ENCODE assay signal across 10 mouse cellular contexts in the genomic region with DNA sequence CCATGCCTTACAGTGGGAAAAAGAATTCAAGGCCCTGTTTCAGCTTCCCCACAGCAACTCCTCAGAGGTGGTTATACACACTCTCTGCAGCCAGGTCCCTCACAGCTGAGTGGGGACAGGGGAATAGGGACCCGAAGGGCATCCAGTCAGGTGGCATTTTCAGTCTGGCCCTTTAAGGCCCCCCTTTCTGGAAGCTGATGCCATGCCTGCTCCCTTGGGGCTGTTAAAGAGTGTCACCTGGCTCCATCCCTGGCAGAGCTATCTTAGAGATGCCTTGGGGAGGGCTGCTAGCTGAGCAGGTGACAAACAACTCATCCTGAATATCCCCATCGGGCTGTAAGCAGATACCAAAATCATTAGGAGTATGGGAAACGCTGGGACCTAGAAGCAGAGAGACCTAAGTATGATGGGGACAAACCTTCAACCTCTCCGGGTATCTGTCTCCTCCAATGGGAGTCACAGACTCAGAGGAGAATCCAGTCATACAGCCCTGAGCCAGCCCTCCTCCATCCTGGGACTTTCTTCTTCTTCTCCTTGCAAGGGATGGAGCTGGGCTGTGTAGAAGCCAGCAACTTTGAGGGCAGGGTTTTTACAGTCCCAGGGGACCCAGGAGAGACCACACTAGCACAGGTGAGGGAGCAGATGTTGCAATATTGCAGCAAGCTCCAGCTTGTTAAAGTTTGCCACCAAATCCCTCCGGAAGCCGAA. TPM values are rescaled to one million over a fixed set of nuclear protein-coding genes. Genes with fewer than 3 reads are reported as not detected.
DNase-seq lines count a peak whose midpoint lies in the region; ATAC-seq lines count a peak whose summit lies in the region.
"Had no signal": no experiment of that assay in that cellular context is flagged by ENCODE, and none has a peak within 500 bp of the region (broad histone marks: within the 10 kb centered on the region; RNA-seq: fewer than 3 reads in every experiment).

No protein-coding gene starts in this region.

- H3K4me3 ChIP-seq in heart, embryonic 12.5 days = peak overlapping the region; percentile 64; the same call in 1 of the 2 replicates
- H3K4me3 ChIP-seq in forebrain, embryonic 13.5 days = peak overlapping the region; percentile 54
- H3K4me3 ChIP-seq in midbrain, embryonic 13.5 days (replicated peaks) = peak overlapping the region; percentile 68

- peak overlapping the region; percentile 99 for H3K4me2 ChIP-seq in heart, embryonic 12.5 days
- H3K4me2 ChIP-seq in forebrain, embryonic 13.5 days = peak overlapping the region; percentile 98
- H3K4me2 ChIP-seq in midbrain, embryonic 13.5 days (replicated peaks) = peak overlapping the region; percentile 96

- intact Hi-C loops in heart, postnatal 10 days (cut with DNase I) = no loop called here

- no peak for DNase-seq in heart, postnatal 10 days
- DNase-seq in NIH3T3 (ENCODE audit: low read depth) = peak; percentile 20
- no peak for DNase-seq in adrenal gland, postnatal 36 days
- DNase-seq in frontal cortex, postnatal 14 days (ENCODE audit: low spot score in 2 of 2) = no peak

- no peak overlapping the region for H3K27ac ChIP-seq in heart, embryonic 12.5 days (ENCODE audit: poor library complexity, severe bottlenecking)
- H3K27ac ChIP-seq in forebrain, embryonic 13.5 days = no peak overlapping the region
- no peak overlapping the region for H3K27ac ChIP-seq in midbrain, embryonic 13.5 days
- H3K27ac ChIP-seq: liver, embryonic 14.5 days had no signal

- no peaks in the 10 kb centered on the region for H3K9me3 ChIP-seq in heart, embryonic 12.5 days (replicated peaks)
- H3K9me3 ChIP-seq in forebrain, embryonic 13.5 days (replicated peaks) = no peaks in the 10 kb centered on the region
- no peaks in the 10 kb centered on the region for H3K9me3 ChIP-seq in midbrain, embryonic 13.5 days

- WGBS in heart, embryonic 12.5 days = 26% methylated on average over 6 of the region's 6 CpGs
- 16% methylated on average over 6 of the region's 6 CpGs for WGBS in forebrain, embryonic 13.5 days
- whole genome bisulfite sequencing in midbrain, embryonic 13.5 days = 31% methylated on average over 6 of the region's 6 CpGs

- H3K9ac ChIP-seq in heart, embryonic 12.5 days = no peak overlapping the region
- no peak overlapping the region; the same call in 1 of the 2 replicates for H3K9ac ChIP-seq in forebrain, embryonic 13.5 days
- H3K9ac ChIP-seq in midbrain, embryonic 13.5 days (replicated peaks) = no peak overlapping the region
- H3K9ac ChIP-seq: liver, embryonic 14.5 days had no signal

- peaks cover 27% of the 10 kb centered on the region for H3K4me1 ChIP-seq in heart, embryonic 12.5 days (replicated peaks)
- peaks cover 28% of the 10 kb centered on the region for H3K4me1 ChIP-seq in forebrain, embryonic 13.5 days
- peaks cover 18% of the 10 kb centered on the region for H3K4me1 ChIP-seq in midbrain, embryonic 13.5 days (replicated peaks)

- H3K36me3 ChIP-seq in heart, embryonic 12.5 days = no peaks in the 10 kb centered on the region
- no peaks in the 10 kb centered on the region for H3K36me3 ChIP-seq in forebrain, embryonic 13.5 days (ENCODE audit: poor library complexity, severe bottlenecking)
- no peaks in the 10 kb centered on the region for H3K36me3 ChIP-seq in midbrain, embryonic 13.5 days

- ATAC-seq in heart, embryonic 12.5 days (ENCODE audit: insufficient number of reproducible peaks, low FRiP score) = no peak
- ATAC-seq in forebrain, embryonic 13.5 days = no peak
- ATAC-seq in midbrain, embryonic 13.5 days = no peak
- no peak for ATAC-seq in granulocyte monocyte progenitor cell, adult 5-6 weeks (replicated peaks; ENCODE audit: poor library complexity, severe bottlenecking)

- peaks cover 76% of the 10 kb centered on the region for H3K27me3 ChIP-seq in heart, embryonic 12.5 days (replicated peaks)
- peaks cover 87% of the 10 kb centered on the region for H3K27me3 ChIP-seq in forebrain, embryonic 13.5 days
- H3K27me3 ChIP-seq in midbrain, embryonic 13.5 days = peaks cover 84% of the 10 kb centered on the region

RNA-seq across cellular contexts. Expression of gene Trnp1, which starts 1.5 kb away (rescaled TPM):
- 1.2 TPM in 2 replicates for polyA plus RNA-seq in heart, embryonic 12.5 days (2016; fragmentation: Nextera tagmentation; extraction: Ambion mirVana)
- 1 to 10 TPM; 1.6 to 2.8 TPM for total RNA-seq in heart, postnatal 10 days (2021)
- 1.5 and 2.9 TPM in 2 replicates for polyA plus RNA-seq in forebrain, embryonic 13.5 days (2015; fragmentation: Nextera tagmentation; extraction: Ambion mirVana)
- 1.2 and 1.9 TPM in 2 replicates for polyA plus RNA-seq in midbrain, embryonic 13.5 days (2015; fragmentation: Nextera tagmentation; extraction: Ambion mirVana)
- 1 to 10 TPM; 3.4 to 4.6 TPM for total RNA-seq in adrenal gland, postnatal 36 days (2021)
- total RNA-seq in granulocyte monocyte progenitor cell, adult 5-6 weeks (2014; fragmentation: Nextera tagmentation) = not detected in 2 replicates
- not detected in 2 replicates for total RNA-seq in granulocyte monocyte progenitor cell, adult 5-6 weeks (2017)

RNA-seq across cellular contexts. Expression of gene Tent5b, which starts 17.0 kb away (rescaled TPM):
- polyA plus RNA-seq in heart, embryonic 12.5 days (2016; fragmentation: Nextera tagmentation; extraction: Ambion mirVana) = 0.88 and 1.3 TPM in 2 replicates
- 1 to 10 TPM in 1 of 2 experiments, under 1 TPM in 1; 0.87 to 8.5 TPM for total RNA-seq in heart, postnatal 10 days (2021)
- polyA plus RNA-seq in forebrain, embryonic 13.5 days (2015; fragmentation: Nextera tagmentation; extraction: Ambion mirVana) = 0.27 TPM in 1 of 2 replicates, not detected in the other
- 0.17 and 0.31 TPM in 2 replicates for polyA plus RNA-seq in midbrain, embryonic 13.5 days (2015; fragmentation: Nextera tagmentation; extraction: Ambion mirVana)
- total RNA-seq in adrenal gland, postnatal 36 days (2021) = 1 to 10 TPM; 1.0 to 3.5 TPM
- total RNA-seq in granulocyte monocyte progenitor cell, adult 5-6 weeks (2014; fragmentation: Nextera tagmentation) = not detected in 2 replicates
- not detected in 2 replicates for total RNA-seq in granulocyte monocyte progenitor cell, adult 5-6 weeks (2017)

RNA-seq across cellular contexts. Expression of gene Kdf1, which starts 21.9 kb away (rescaled TPM):
- 0.42 and 0.78 TPM in 2 replicates for polyA plus RNA-seq in heart, embryonic 12.5 days (2016; fragmentation: Nextera tagmentation; extraction: Ambion mirVana)
- not detected for total RNA-seq in heart, postnatal 10 days (2021)
- 0.26 and 0.39 TPM in 2 replicates for polyA plus RNA-seq in forebrain, embryonic 13.5 days (2015; fragmentation: Nextera tagmentation; extraction: Ambion mirVana)
- 0.15 and 0.24 TPM in 2 replicates for polyA plus RNA-seq in midbrain, embryonic 13.5 days (2015; fragmentation: Nextera tagmentation; extraction: Ambion mirVana)
- 1 to 10 TPM in 1 of 2 experiments, under 1 TPM in 1; 0.76 to 4.6 TPM for total RNA-seq in adrenal gland, postnatal 36 days (2021)
- 0.32 TPM in 1 of 2 replicates, not detected in the other for total RNA-seq in granulocyte monocyte progenitor cell, adult 5-6 weeks (2014; fragmentation: Nextera tagmentation)
- total RNA-seq in granulocyte monocyte progenitor cell, adult 5-6 weeks (2017) = not detected in 2 replicates

RNA-seq across cellular contexts. Expression of gene Nudc, which starts 48.9 kb away (rescaled TPM):
- polyA plus RNA-seq in heart, embryonic 12.5 days (2016; fragmentation: Nextera tagmentation; extraction: Ambion mirVana) = 261 and 273 TPM in 2 replicates
- 10 to 100 TPM; 71.0 to 74.5 TPM for total RNA-seq in heart, postnatal 10 days (2021)
- 311 and 312 TPM in 2 replicates for polyA plus RNA-seq in forebrain, embryonic 13.5 days (2015; fragmentation: Nextera tagmentation; extraction: Ambion mirVana)
- 256 and 272 TPM in 2 replicates for polyA plus RNA-seq in midbrain, embryonic 13.5 days (2015; fragmentation: Nextera tagmentation; extraction: Ambion mirVana)
- total RNA-seq in adrenal gland, postnatal 36 days (2021) = 100 to 1,000 TPM; 152 to 166 TPM
- total RNA-seq in granulocyte monocyte progenitor cell, adult 5-6 weeks (2014; fragmentation: Nextera tagmentation) = 246 and 253 TPM in 2 replicates
- 262 and 283 TPM in 2 replicates for total RNA-seq in granulocyte monocyte progenitor cell, adult 5-6 weeks (2017)

RNA-seq across cellular contexts. Expression of gene Nr0b2, which starts 56.3 kb away (rescaled TPM):
- 9.9 and 10.5 TPM in 2 replicates for polyA plus RNA-seq in heart, embryonic 12.5 days (2016; fragmentation: Nextera tagmentation; extraction: Ambion mirVana)
- 10 to 100 TPM; 13.9 to 20.4 TPM for total RNA-seq in heart, postnatal 10 days (2021)
- polyA plus RNA-seq in forebrain, embryonic 13.5 days (2015; fragmentation: Nextera tagmentation; extraction: Ambion mirVana) = not detected in 2 replicates
- polyA plus RNA-seq in midbrain, embryonic 13.5 days (2015; fragmentation: Nextera tagmentation; extraction: Ambion mirVana) = not detected in 2 replicates
- total RNA-seq in adrenal gland, postnatal 36 days (2021) = 10 to 100 TPM; 27.9 to 52.7 TPM
- total RNA-seq in granulocyte monocyte progenitor cell, adult 5-6 weeks (2014; fragmentation: Nextera tagmentation) = 4.0 and 6.4 TPM in 2 replicates
- total RNA-seq in granulocyte monocyte progenitor cell, adult 5-6 weeks (2017) = 1.4 and 2.0 TPM in 2 replicates
- polyA plus RNA-seq: brain, embryonic 14.5 days had no signal
